28 mouse cellular contexts compared by ENCODE assay signal in genomic region chr7:30594510-30595024, GRCm38 (mm10). TPM values are rescaled to one million over a fixed set of nuclear protein-coding genes. Genes with fewer than 3 reads are reported as not detected.
DNase-seq lines count a peak whose midpoint lies in the region; TF ChIP-seq lines count a peak whose summit lies in the region.
"Had no signal": no experiment of that assay in that cellular context is flagged by ENCODE, and none has a peak within 500 bp of the region (broad histone marks: within the 10 kb centered on the region; RNA-seq: fewer than 3 reads in every experiment).

No protein-coding gene starts in this region.

- TF ChIP-seq POLR2A in spleen, adult 2 months (IDR thresholded peaks at IDR 0.05; ENCODE audit: low read depth, low read length) = no peak
- TF ChIP-seq POLR2A in CH12.LX (IDR thresholded peaks at IDR 0.05; ENCODE audit: low read depth, low read length) = no peak

- in situ Hi-C loops in CH12.LX (cut with MboI; ENCODE audit: low pct_ligation_motif_present, low pct_unique_long_range_greater_than_20kb, low sequenced_read_pairs) = no loop called here

- H3K27me3 ChIP-seq in spleen, adult 2 months (ENCODE audit: control insufficient read depth, insufficient read depth, low read length) = no peaks in the 10 kb centered on the region
- no peaks in the 10 kb centered on the region for H3K27me3 ChIP-seq in CH12.LX (replicated peaks)
- H3K27me3 ChIP-seq: embryonic facial prominence, embryonic 12.5 days; neural tube, embryonic 15.5 days had no signal

- TF ChIP-seq CTCF in spleen, adult 2 months (IDR thresholded peaks at IDR 0.05; ENCODE audit: extremely low read depth, insufficient read depth, insufficient read length, insufficient replicate concordance) = no peak
- TF ChIP-seq CTCF in CH12.LX (conservative IDR thresholded peaks at IDR 0.05 in 1 of 2, IDR thresholded peaks at IDR 0.05 in 1 of 2; ENCODE audit: low read depth in 2 of 2, low read length in 2 of 2) = no peak

- DNase-seq in spleen, adult 2 months (ENCODE audit: low read depth in 1 of 2, low spot score in 2 of 2) = no peak
- no peak for DNase-seq in spleen, postnatal 10 days (ENCODE audit: low spot score in 2 of 2)
- DNase-seq in CH12.LX (ENCODE audit: extremely low read depth) = peak; percentile 86
- DNase-seq in induced T-regulatory cell, adult 2 months (ENCODE audit: low read depth) = peak; percentile 69
- no peak for DNase-seq in kidney, postnatal 14 days
- DNase-seq in cerebellum, postnatal 14 days = no peak
- DNase-seq in urinary bladder, adult 18-20 months (ENCODE audit: low spot score in 2 of 2) = no peak
- DNase-seq: adrenal gland, adult 8-10 months; cerebellum, adult 8-10 months; embryo, embryonic 11 days; gastrocnemius, postnatal 14 days; kidney, adult 8-10 months; layer of hippocampus, adult 9-11 months; liver; lung, postnatal 4 days; midbrain, embryonic 14.5 days; spleen, adult 18-20 months; thymus, postnatal 36 days had no signal

- peak overlapping the region; percentile 93 for H3K4me2 ChIP-seq in CH12.LX (ENCODE audit: insufficient read depth, low read depth, poor library complexity, severe bottlenecking)
- H3K4me2 ChIP-seq: embryonic facial prominence, embryonic 12.5 days; heart, embryonic 15.5 days; neural tube, embryonic 15.5 days had no signal

- no peak overlapping the region for H3K4me3 ChIP-seq in spleen, adult 2 months (ENCODE audit: extremely low read depth, insufficient read depth, insufficient read length)
- no peak overlapping the region for H3K4me3 ChIP-seq in CH12.LX (replicated peaks in 1 of 3; ENCODE audit: low read depth in 2 of 3, low read length in 2 of 3, poor library complexity in 1 of 3)
- H3K4me3 ChIP-seq: embryonic facial prominence, embryonic 12.5 days; heart, embryonic 10.5 days; heart, embryonic 15.5 days; neural tube, embryonic 15.5 days had no signal

- H3K9me3 ChIP-seq in CH12.LX (replicated peaks; ENCODE audit: low read length) = no peaks in the 10 kb centered on the region
- H3K9me3 ChIP-seq: heart, embryonic 10.5 days; heart, embryonic 15.5 days; neural tube, embryonic 15.5 days had no signal

- H3K27ac ChIP-seq in spleen, adult 2 months (ENCODE audit: insufficient read depth, low read length) = peak overlapping the region; percentile 57
- H3K27ac ChIP-seq in CH12.LX (ENCODE audit: insufficient read depth, low read depth) = peak overlapping the region; percentile 100
- H3K27ac ChIP-seq: embryonic facial prominence, embryonic 12.5 days; heart, embryonic 10.5 days; heart, embryonic 15.5 days; kidney, postnatal 0 days; neural tube, embryonic 15.5 days had no signal

- 45% methylated on average over 4 of the region's 4 CpGs for WGBS in spleen, adult 2 months

- H3K36me3 ChIP-seq in spleen, adult 2 months (ENCODE audit: control insufficient read depth, insufficient read depth, low read length) = no peaks in the 10 kb centered on the region
- peaks cover 0 to 14% of the 10 kb centered on the region in 2 experiments for H3K36me3 ChIP-seq in CH12.LX (replicated peaks in 1 of 2; ENCODE audit: control insufficient read depth in 1 of 2, insufficient read depth in 1 of 2, low read length in 1 of 2)
- H3K36me3 ChIP-seq: embryonic facial prominence, embryonic 12.5 days; heart, embryonic 10.5 days; heart, embryonic 15.5 days; neural tube, embryonic 15.5 days had no signal

- no peak; the same call in 1 of the 2 replicates for TF ChIP-seq RAD21 in CH12.LX (IDR thresholded peaks at IDR 0.05; ENCODE audit: low read depth, low read length)

- no peak for TF ChIP-seq EP300 in CH12.LX (IDR thresholded peaks at IDR 0.05; ENCODE audit: low read length)

- H3K9ac ChIP-seq in CH12.LX (ENCODE audit: insufficient read depth, low read depth) = peak overlapping the region; percentile 57
- H3K9ac ChIP-seq: embryonic facial prominence, embryonic 12.5 days; heart, embryonic 15.5 days; neural tube, embryonic 15.5 days had no signal

- peaks cover 14% of the 10 kb centered on the region for H3K4me1 ChIP-seq in spleen, adult 2 months (ENCODE audit: control insufficient read depth, insufficient read depth, insufficient read length)
- peaks cover 16 to 46% of the 10 kb centered on the region in 2 experiments for H3K4me1 ChIP-seq in CH12.LX (ENCODE audit: control insufficient read depth in 1 of 2, insufficient read depth in 2 of 2)

- dilution Hi-C loops in CH12.LX (cut with MboI; ENCODE audit: extremely low pct_ligation_motif_present, extremely low pct_unique_long_range_greater_than_20kb, low sequenced_read_pairs) = no loop called here

- H3K79me2 ChIP-seq in CH12.LX (replicated peaks; ENCODE audit: control insufficient read depth, extremely low read depth, insufficient read depth, poor library complexity, severe bottlenecking) = peaks cover 33% of the 10 kb centered on the region

TF ChIP-seq in CH12.LX, 34 proteins besides CTCF, POLR2A, EP300 and RAD21:
- no peak for TF ChIP-seq NELFE (IDR thresholded peaks at IDR 0.05; ENCODE audit: low read depth, low read length)
- TF ChIP-seq JUN (IDR thresholded peaks at IDR 0.05; ENCODE audit: insufficient read depth, low read depth, low read length) = no peak
- no peak for TF ChIP-seq HCFC1 (IDR thresholded peaks at IDR 0.05; ENCODE audit: low read depth, low read length)
- no peak; the same call in 1 of the 2 replicates for TF ChIP-seq MAFK (IDR thresholded peaks at IDR 0.05; ENCODE audit: insufficient replicate concordance, low read length)
- TF ChIP-seq BHLHE40 (IDR thresholded peaks at IDR 0.05; ENCODE audit: low read depth, low read length) = peak; percentile 4; the same call in 1 of the 2 replicates
- no peak for TF ChIP-seq ZKSCAN1 (IDR thresholded peaks at IDR 0.05; ENCODE audit: borderline replicate concordance, low read depth, low read length)
- no peak for TF ChIP-seq NRF1 (IDR thresholded peaks at IDR 0.05; ENCODE audit: low read depth, low read length)
- no peak for TF ChIP-seq TBP (conservative IDR thresholded peaks at IDR 0.05; ENCODE audit: low read depth, low read length)
- peak; percentile 17; the same call in 1 of the 2 replicates for TF ChIP-seq MXI1 (IDR thresholded peaks at IDR 0.05; ENCODE audit: low read depth, low read length)
- TF ChIP-seq KAT2A (IDR thresholded peaks at IDR 0.05; ENCODE audit: insufficient replicate concordance, low read length) = no peak
- TF ChIP-seq TCF12 (IDR thresholded peaks at IDR 0.05; ENCODE audit: low read depth, low read length) = 0 out of 2 replicates have a peak, but pooled peaks have one; percentile 36
- no peak for TF ChIP-seq ELF1 (IDR thresholded peaks at IDR 0.05; ENCODE audit: low read depth, low read length)
- TF ChIP-seq GABPA (IDR thresholded peaks at IDR 0.05; ENCODE audit: insufficient replicate concordance, low read depth, low read length) = no peak
- no peak for TF ChIP-seq MEF2A (IDR thresholded peaks at IDR 0.05; ENCODE audit: borderline replicate concordance, low read depth, low read length)
- TF ChIP-seq SIN3A (IDR thresholded peaks at IDR 0.05; ENCODE audit: low read length) = 0 out of 2 replicates have a peak, but pooled peaks have one; percentile 8
- peak; percentile 23; the same call in 1 of the 2 replicates for TF ChIP-seq CHD1 (IDR thresholded peaks at IDR 0.05; ENCODE audit: low read depth, low read length)
- TF ChIP-seq JUND (conservative IDR thresholded peaks at IDR 0.05; ENCODE audit: low read depth, low read length) = no peak
- TF ChIP-seq USF1 (IDR thresholded peaks at IDR 0.05; ENCODE audit: low read depth, low read length) = no peak
- TF ChIP-seq RCOR1 (conservative IDR thresholded peaks at IDR 0.05; ENCODE audit: low read depth, low read length) = no peak; the same call in 1 of the 2 replicates
- no peak for TF ChIP-seq ZNF384 (IDR thresholded peaks at IDR 0.05; ENCODE audit: low read depth, low read length)
- peak; percentile 54 for TF ChIP-seq ETS1 (conservative IDR thresholded peaks at IDR 0.05; ENCODE audit: low read depth, low read length)
- no peak for TF ChIP-seq ZMIZ1 (IDR thresholded peaks at IDR 0.05; ENCODE audit: low read depth, low read length)
- TF ChIP-seq MAZ (IDR thresholded peaks at IDR 0.05; ENCODE audit: low read depth, low read length) = peak; percentile 25; the same call in 1 of the 2 replicates
- TF ChIP-seq IRF4 (IDR thresholded peaks at IDR 0.05; ENCODE audit: low read depth, low read length) = peak; percentile 81
- TF ChIP-seq MAX (IDR thresholded peaks at IDR 0.05; ENCODE audit: low read length) = no peak
- no peak for TF ChIP-seq CHD2 (IDR thresholded peaks at IDR 0.05; ENCODE audit: low read length)

RNA-seq across cellular contexts. Expression of gene Zbtb32, which starts 4.1 kb away (rescaled TPM):
- 10.2 and 10.3 TPM in 2 replicates for polyA plus RNA-seq in spleen, adult 2 months (2012; rRNA removed)
- total RNA-seq in CH12.LX (2012; rRNA removed) = 183 TPM in 2 replicates
- total RNA-seq in CH12.LX (2014; rRNA removed) = 156 and 173 TPM in 2 replicates
- 171 and 178 TPM in 2 replicates for polyA plus RNA-seq in CH12.LX (2012; ENCODE audit: insufficient read length, low read depth)
- total RNA-seq: gastrocnemius, postnatal 14 days; granulocyte monocyte progenitor cell, adult 5-6 weeks; heart, postnatal 25 days; left cerebral cortex, postnatal 10 days; megakaryocyte-erythroid progenitor cell, adult 5-6 weeks had no signal
- polyA plus RNA-seq: limb, embryonic 11.5 days had no signal

RNA-seq across cellular contexts. Expression of gene Kmt2b, which starts 6.0 kb away (rescaled TPM):
- 59.7 and 71.7 TPM in 2 replicates for polyA plus RNA-seq in spleen, adult 2 months (2012; rRNA removed)
- total RNA-seq in CH12.LX (2012; rRNA removed) = 17.2 and 18.3 TPM in 2 replicates
- total RNA-seq in CH12.LX (2014; rRNA removed) = 4.8 and 8.4 TPM in 2 replicates
- polyA plus RNA-seq in CH12.LX (2012; ENCODE audit: insufficient read length, low read depth) = 31.0 and 32.8 TPM in 2 replicates

RNA-seq across cellular contexts. Expression of gene Upk1a, which starts 18.1 kb away (rescaled TPM):
- 0.88 and 1.2 TPM in 2 replicates for polyA plus RNA-seq in spleen, adult 2 months (2012; rRNA removed)
- total RNA-seq in CH12.LX (2012; rRNA removed) (6.5 and 10.9 TPM in 2 replicates), CH12.LX (2014; rRNA removed) (0.47 and 0.49 TPM in 2 replicates)
- 1.8 and 2.3 TPM in 2 replicates for polyA plus RNA-seq in CH12.LX (2012; ENCODE audit: insufficient read length, low read depth)
- total RNA-seq: granulocyte monocyte progenitor cell, adult 5-6 weeks had no signal

RNA-seq across cellular contexts. Expression of gene Igflr1, which starts 29.3 kb away (rescaled TPM):
- polyA plus RNA-seq in spleen, adult 2 months (2012; rRNA removed) = 17.0 and 19.0 TPM in 2 replicates
- 0.92 and 1.3 TPM in 2 replicates for total RNA-seq in CH12.LX (2012; rRNA removed)
- not detected in 2 replicates for total RNA-seq in CH12.LX (2014; rRNA removed)
- 0.65 TPM in 1 of 2 replicates, not detected in the other for polyA plus RNA-seq in CH12.LX (2012; ENCODE audit: insufficient read length, low read depth)

RNA-seq across cellular contexts. Expression of gene Psenen, which starts 31.1 kb away (rescaled TPM):
- polyA plus RNA-seq in spleen, adult 2 months (2012; rRNA removed) = 85.2 and 86.9 TPM in 2 replicates
- total RNA-seq in CH12.LX (2012; rRNA removed) (55.2 and 59.2 TPM in 2 replicates), CH12.LX (2014; rRNA removed) (83.6 and 92.7 TPM in 2 replicates)
- polyA plus RNA-seq in CH12.LX (2012; ENCODE audit: insufficient read length, low read depth) = 101 and 121 TPM in 2 replicates

Comparison
In these comparisons a context has a peak if more than half of its experiments do, and no peak if none do; other contexts are left out.
1. DNase-seq: peak in CH12.LX (single experiment) and induced T-regulatory cell, adult 2 months (single experiment); none in spleen, adult 2 months (0 of 2), spleen, postnatal 10 days (0 of 2), kidney, postnatal 14 days (single experiment), cerebellum, postnatal 14 days (0 of 2) and urinary bladder, adult 18-20 months (0 of 2).
2. RNA of gene Zbtb32, which starts 4.1 kb away (polyA plus RNA-seq): 171 to 178 TPM in CH12.LX; 10.2 to 10.3 TPM in spleen, adult 2 months; every median in the first group is over 10 times any median in the second.